Mouse (Mus musculus) intestine, postnatal 0 days (tissue): ENCODE measurements around the gene Cysltr2. TPM values are rescaled to one million over a fixed set of nuclear protein-coding genes. Genes with fewer than 3 reads are reported as not detected.

ENCODE experiments used
- ATAC-seq: fragments of 200-750 bp; cut with Nextera tagmentation; 2 replicates; pipeline ENCODE4 v1.8.0; 2017; ENCODE audit warnings: mild to moderate bottlenecking, moderate TSS enrichment, moderate library complexity
- H3K27ac ChIP-seq: fragments of 300-500 bp; sonication (generic); 2 replicates; pipeline ENCODE4 v1.5.1; 2014; ENCODE audit warnings: mild to moderate bottlenecking, low read depth, low read length, moderate library complexity
- H3K27me3 ChIP-seq: fragments of 300-500 bp; sonication (generic); replicated peaks from 2 replicates; pipeline ENCODE4 v1.6.1; 2014; ENCODE audit warnings: low read length, mixed read lengths; ENCODE audit not compliant: control insufficient read depth, insufficient read depth
- H3K36me3 ChIP-seq: fragments of 300-500 bp; sonication (generic); 2 replicates; pipeline ENCODE4 v1.6.1; 2014; ENCODE audit warnings: mild to moderate bottlenecking, moderate library complexity; ENCODE audit not compliant: control insufficient read depth, insufficient read depth
- H3K4me1 ChIP-seq: fragments of 300-500 bp; sonication (generic); replicated peaks from 2 replicates; pipeline ENCODE4 v1.6.1; 2014; ENCODE audit warnings: antibody characterized with exemption, low read length, mixed read lengths; ENCODE audit not compliant: control insufficient read depth, insufficient read depth
- H3K4me2 ChIP-seq: fragments of 300-500 bp; sonication (generic); replicated peaks from 2 replicates; pipeline ENCODE4 v1.6.1; 2014; ENCODE audit warnings: low read depth, mild to moderate bottlenecking, moderate library complexity
- H3K4me3 ChIP-seq: fragments of 300-500 bp; sonication (generic); 2 replicates; pipeline ENCODE4 v1.5.1; 2014; ENCODE audit warnings: low read depth, low read length
- H3K9ac ChIP-seq: fragments of 300-500 bp; sonication (generic); 2 replicates; pipeline ENCODE4 v1.6.1; 2014; ENCODE audit warnings: mild to moderate bottlenecking, low read depth, low read length
- H3K9me3 ChIP-seq: fragments of 300-500 bp; sonication (generic); 2 replicates; pipeline ENCODE4 v1.6.1; 2016; ENCODE audit warnings: mixed run types; ENCODE audit not compliant: control insufficient read depth
- CTCF ChIP-seq: sonication (generic); IDR thresholded peaks from 2 replicates; pipeline ENCODE4 v1.5.1; 2016; ENCODE audit warnings: low read depth, mild to moderate bottlenecking, control low read depth, antibody characterized with exemption, moderate library complexity
- WGBS: fragments of 180-500 bp; shearing (Covaris S2); extraction: QIAGEN DNeasy Blood & Tissue Kit; methylation state at CpG from one replicate; pipeline ENCODE4 v1.1.7; 2014; 5-methylcytosine and 5-hydroxymethylcytosine counted together
- polyA plus RNA-seq: library from polyadenylated mRNA; unstranded; fragments of >200 nt; fragmentation: Nextera tagmentation; extraction: Ambion mirVana; gene quantifications from 2 replicates; pipeline ENCODE4 v1.2.1, GENCODE M21; 2015

Gene Cysltr2
- polyA plus RNA-seq, 1 experiment from 2014 or later: 0.30 TPM

- H3K9me3 ChIP-seq: no peaks in the 10 kb centered on the region; the same call in 1 of the 2 replicates
- no peak overlapping the region for H3K27ac ChIP-seq
- 87% methylated on average over 4 of the region's 4 CpGs for WGBS
- H3K27me3 ChIP-seq: no peaks in the 10 kb centered on the region
- no peak overlapping the region for H3K9ac ChIP-seq
- H3K4me1 ChIP-seq: no peaks in the 10 kb centered on the region
- no peak for ATAC-seq
- H3K36me3 ChIP-seq: no peaks in the 10 kb centered on the region
- H3K4me3 ChIP-seq: no peak overlapping the region
- H3K4me2 ChIP-seq: no peak overlapping the region
- no peak for TF ChIP-seq CTCF
These were observed 47.1 kb downstream of the Cysltr2 start for GRCm38 (mm10) chr14:73001814-73002213.

GRCm38 (mm10) chr14:73000325-73000724 is 48.6 kb downstream of the Cysltr2 start:
- H3K4me2 ChIP-seq: no peak overlapping the region

GRCm38 (mm10) chr14:72998111-72998510 is 50.8 kb downstream of the Cysltr2 start:
- Histone ChIP-seq H3K9ac (no peak overlapping the region), H3K4me3 (no peak overlapping the region), H3K4me1 (no peaks in the 10 kb centered on the region), H3K9me3 (no peaks in the 10 kb centered on the region; the same call in 1 of the 2 replicates), H3K4me2 (no peak overlapping the region), H3K27ac (no peak overlapping the region), H3K36me3 (no peaks in the 10 kb centered on the region), H3K27me3 (no peaks in the 10 kb centered on the region)
- no peak for TF ChIP-seq CTCF
- no peak for ATAC-seq
- whole genome bisulfite sequencing: 87% methylated on average over 6 of the region's 6 CpGs

More at GRCm38 (mm10) chr14:73000325-73000724, 48.6 kb downstream of the Cysltr2 start:
- Histone ChIP-seq H3K27ac (no peak overlapping the region), H3K9ac (no peak overlapping the region), H3K27me3 (no peaks in the 10 kb centered on the region), H3K4me1 (no peaks in the 10 kb centered on the region), H3K4me3 (no peak overlapping the region), H3K9me3 (no peaks in the 10 kb centered on the region; the same call in 1 of the 2 replicates), H3K36me3 (no peaks in the 10 kb centered on the region)
- peak; percentile 87 for TF ChIP-seq CTCF
- 27% methylated on average over 10 of the region's 10 CpGs for WGBS
- no peak for ATAC-seq

GRCm38 (mm10) chr14:72986044-72986443 is 62.9 kb downstream of the Cysltr2 start:
- no peak overlapping the region for H3K4me3 ChIP-seq
- H3K9ac ChIP-seq: no peak overlapping the region
- no peak for ATAC-seq
- no peaks in the 10 kb centered on the region for H3K4me1 ChIP-seq
- no peaks in the 10 kb centered on the region for H3K9me3 ChIP-seq
- no peak for TF ChIP-seq CTCF
- no peaks in the 10 kb centered on the region for H3K36me3 ChIP-seq
- H3K4me2 ChIP-seq: no peak overlapping the region
- no peak overlapping the region for H3K27ac ChIP-seq
- no peaks in the 10 kb centered on the region for H3K27me3 ChIP-seq
- 71% methylated on average over 2 of the region's 2 CpGs for WGBS

GRCm38 (mm10) chr14:72985113-72985512 is 63.8 kb downstream of the Cysltr2 start:
- ATAC-seq: no peak
- no peaks in the 10 kb centered on the region for H3K4me1 ChIP-seq

GRCm38 (mm10) chr14:72983456-72983855 is 65.5 kb downstream of the Cysltr2 start:
- no peaks in the 10 kb centered on the region for H3K9me3 ChIP-seq
- no peak overlapping the region for H3K27ac ChIP-seq
- no peaks in the 10 kb centered on the region for H3K27me3 ChIP-seq
- peak overlapping the region; percentile 13; the same call in 1 of the 2 replicates for H3K4me3 ChIP-seq
- TF ChIP-seq CTCF: peak; percentile 94
- H3K4me2 ChIP-seq: peak overlapping the region; percentile 62
- 5% methylated on average over 11 of the region's 11 CpGs for WGBS
- peak; percentile 65; the same call in 1 of the 2 replicates for ATAC-seq
- no peaks in the 10 kb centered on the region for H3K36me3 ChIP-seq
- no peaks in the 10 kb centered on the region for H3K4me1 ChIP-seq
- no peak overlapping the region for H3K9ac ChIP-seq

More at GRCm38 (mm10) chr14:72985113-72985512, 63.8 kb downstream of the Cysltr2 start:
- Histone ChIP-seq H3K27ac (no peak overlapping the region), H3K4me2 (no peak overlapping the region), H3K9me3 (no peaks in the 10 kb centered on the region), H3K9ac (no peak overlapping the region), H3K36me3 (no peaks in the 10 kb centered on the region), H3K27me3 (no peaks in the 10 kb centered on the region), H3K4me3 (no peak overlapping the region)
- no peak for TF ChIP-seq CTCF
- 85% methylated on average over 5 of the region's 5 CpGs for WGBS
